Mouse (Mus musculus) megakaryocyte, embryonic 14.5 days (primary cell): ENCODE data around the gene 2510002D24Rik.

Experiments used
- FLI1 ChIP-seq: IDR thresholded peaks from 2 replicates; pipeline ENCODE4 v1.6.1; 2012; ENCODE audit warnings: low read length, inconsistent platforms, mixed read lengths
- GATA1 ChIP-seq: IDR thresholded peaks from 3 replicates; pipeline ENCODE4 v1.6.1; 2012; ENCODE audit warnings: mixed read lengths, low read length, inconsistent platforms, borderline replicate concordance

DNA sequence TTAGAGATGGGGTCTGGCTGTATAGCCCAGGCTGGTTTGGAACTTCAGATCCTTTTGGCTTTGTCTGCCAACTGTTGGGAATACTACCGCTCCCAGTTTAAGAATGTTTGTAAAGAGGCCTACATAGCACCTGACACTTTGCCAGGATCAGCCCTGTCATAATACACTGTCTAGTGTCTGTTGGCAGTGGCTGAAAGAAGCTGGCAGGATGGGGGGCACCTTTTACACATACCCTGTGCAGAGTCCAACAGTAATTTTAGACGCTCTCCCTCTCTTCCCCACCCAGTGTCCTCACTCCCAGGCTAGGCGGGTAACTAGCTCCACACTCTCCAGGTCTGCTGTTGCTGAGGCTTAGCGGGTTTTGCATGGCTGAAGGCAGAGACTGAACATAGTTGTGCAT, 2.0 kb downstream of the 2510002D24Rik start:
- TF ChIP-seq GATA1 (no peak), FLI1 (no peak)
